Mouse (Mus musculus) heart, adult 11 months (tissue): ENCODE measurements around the gene Rbl2.

ENCODE experiments used
- DNase-seq: peaks from one replicate; pipeline ENCODE4 v3.0.0; 2022

Rbl2 gene

GRCm38 (mm10) chr8:91171605-91172004 is 101.7 kb downstream of the Rbl2 start:
- DNase-seq, result no peak
